Mouse (Mus musculus): ENCODE results near the gene Dock3.

Gene Dock3

GRCm38 (mm10) chr9:107037947-107038346, 193.8 kb downstream of the Dock3 start:
- DNase-seq (ENCODE audit: low spot score in 2 of 2): no peak

GRCm38 (mm10) chr9:107027586-107027985, 204.1 kb downstream of the Dock3 start:
- no peak for DNase-seq (ENCODE audit: low spot score in 2 of 2)

DNA sequence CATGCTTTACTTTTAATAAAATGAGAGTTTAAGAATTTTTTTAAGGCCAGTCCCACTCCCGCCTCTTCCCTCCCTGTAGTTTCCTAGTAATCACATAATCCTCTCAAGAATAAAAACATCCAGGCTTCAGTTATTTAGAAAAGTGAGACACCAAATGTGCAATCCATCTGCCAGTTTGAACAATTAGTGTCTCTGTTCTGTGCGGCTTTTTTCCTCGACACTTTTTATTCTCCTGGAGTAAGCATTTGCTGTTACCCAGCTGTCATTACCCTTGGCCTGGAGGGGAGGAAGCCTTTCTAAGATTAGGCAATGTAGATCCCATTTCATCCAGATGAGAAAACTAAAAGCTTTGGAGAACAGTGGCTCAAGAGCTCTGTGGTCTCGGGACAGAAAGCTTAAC, 221.9 kb downstream of the Dock3 start:
- no peak for DNase-seq (ENCODE audit: low spot score in 2 of 2)

- DNase-seq (ENCODE audit: low spot score in 2 of 2): no peak
Observed at GRCm38 (mm10) chr9:107003187-107003586, 228.5 kb downstream of the Dock3 start.

- DNase-seq (ENCODE audit: low spot score in 2 of 2): no peak
Observed at GRCm38 (mm10) chr9:106970742-106971141, 261.0 kb downstream of the Dock3 start.

GRCm38 (mm10) chr9:106958452-106958851, 273.3 kb downstream of the Dock3 start:
- DNase-seq (ENCODE audit: low spot score in 2 of 2): no peak

DNA sequence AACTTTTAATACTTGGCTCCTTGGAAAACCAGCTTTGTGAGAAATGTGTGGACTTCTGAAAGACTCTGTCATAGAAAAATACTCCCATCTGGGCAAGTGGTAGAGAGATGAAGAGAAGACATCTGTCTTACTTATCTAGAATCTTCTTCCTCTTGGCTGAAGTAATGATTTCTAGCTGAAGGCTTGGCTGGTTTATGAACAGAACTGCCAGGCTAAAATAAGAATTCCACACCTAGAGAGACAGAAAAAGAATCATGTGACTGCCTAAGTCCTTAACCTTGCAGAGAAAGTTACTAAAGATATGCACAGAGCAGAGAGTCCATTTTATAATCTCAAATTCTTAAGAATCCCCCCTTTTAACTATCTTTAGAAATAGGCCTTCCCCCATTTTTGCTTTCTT, 276.2 kb downstream of the Dock3 start:
- DNase-seq (ENCODE audit: low spot score in 2 of 2): no peak

DNA sequence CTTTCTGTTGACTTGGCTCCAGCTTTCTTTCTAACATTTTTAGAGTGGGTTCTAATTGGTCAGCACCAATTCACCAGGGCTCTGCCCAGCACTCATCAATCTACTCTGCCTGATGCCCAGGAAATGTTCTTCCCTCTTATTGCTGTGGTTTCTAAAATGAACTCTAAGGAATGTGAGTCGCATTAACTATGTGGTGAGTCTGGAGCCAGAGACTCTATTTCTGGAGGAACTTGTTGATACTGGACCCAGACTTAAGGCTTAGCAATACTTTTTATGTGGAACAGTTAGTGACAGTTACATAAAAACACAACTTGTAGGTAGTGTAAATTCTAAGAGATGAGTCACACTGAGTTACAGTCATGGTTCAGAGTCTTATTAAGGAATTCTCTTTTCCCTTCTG, 296.7 kb downstream of the Dock3 start:
- no peak for DNase-seq (ENCODE audit: low spot score in 2 of 2)

GRCm38 (mm10) chr9:106914878-106915277, 316.8 kb downstream of the Dock3 start:
- DNase-seq (ENCODE audit: low spot score in 2 of 2): no peak

DNA sequence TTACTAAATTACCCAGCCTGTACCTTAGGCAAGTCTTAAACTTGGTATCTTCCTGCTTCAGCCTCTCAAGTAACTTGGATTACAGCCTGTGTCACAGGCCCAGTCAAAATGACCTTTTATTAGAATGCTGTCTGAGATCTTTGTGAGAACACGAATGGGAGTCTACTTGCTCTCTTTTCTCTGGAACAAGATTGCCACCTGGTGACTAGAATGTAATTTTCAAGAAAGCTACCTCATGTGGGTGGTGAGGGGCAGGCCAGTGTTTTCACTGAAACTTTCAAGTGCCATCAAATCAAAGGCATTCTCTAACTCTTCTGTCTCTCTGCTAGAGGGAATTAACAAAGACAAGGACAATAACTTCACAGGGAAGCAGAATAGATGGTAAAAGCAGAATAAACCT, 317.9 kb downstream of the Dock3 start:
- DNase-seq (ENCODE audit: low spot score in 2 of 2): no peak

DNA sequence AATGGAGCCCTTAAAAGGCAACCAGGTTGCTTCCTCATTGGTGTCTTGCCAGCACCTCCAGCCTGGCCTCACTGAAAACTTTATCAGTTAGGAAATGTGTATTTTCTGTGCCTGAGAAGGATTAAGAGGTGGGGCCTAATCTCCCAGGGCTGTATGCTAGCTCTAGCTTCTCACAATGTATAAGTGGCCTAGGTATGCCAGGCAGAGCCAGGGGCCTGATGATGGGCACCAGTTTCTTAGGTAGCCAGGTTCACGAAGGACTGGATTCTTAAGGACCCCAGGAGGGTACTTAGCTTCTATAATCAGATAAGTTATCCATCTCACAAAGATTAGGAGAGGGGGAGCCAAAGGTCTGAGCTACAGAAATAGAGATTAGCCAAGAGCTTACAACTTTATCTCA, 320.1 kb downstream of the Dock3 start:
- DNase-seq (ENCODE audit: low spot score in 2 of 2): no peak

GRCm38 (mm10) chr9:106908715-106909114, 323.0 kb downstream of the Dock3 start:
- no peak for DNase-seq (ENCODE audit: low spot score in 2 of 2)

DNA sequence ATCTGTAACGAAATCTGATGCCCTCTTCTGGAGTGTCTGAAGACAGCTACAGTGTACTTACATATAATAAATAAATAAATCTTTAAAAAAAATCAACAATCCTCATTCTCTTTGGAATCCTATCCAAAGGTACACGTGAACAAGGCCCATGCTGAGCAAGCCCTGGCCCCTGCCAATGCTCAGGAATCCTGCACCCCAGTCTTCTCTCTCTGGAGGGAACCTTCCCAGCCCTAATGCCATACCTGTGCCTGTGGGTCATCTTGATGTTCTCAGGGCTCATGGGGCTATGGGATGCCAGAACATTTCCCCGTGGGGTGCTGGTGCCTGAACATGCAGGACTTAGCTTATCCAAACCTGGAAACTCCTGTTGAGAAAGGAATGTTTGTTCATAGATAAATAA, 323.5 kb downstream of the Dock3 start:
- no peak for DNase-seq (ENCODE audit: low spot score in 2 of 2)

GRCm38 (mm10) chr9:106906597-106906996, 325.1 kb downstream of the Dock3 start:
- DNase-seq (ENCODE audit: low spot score in 2 of 2): no peak

DNA sequence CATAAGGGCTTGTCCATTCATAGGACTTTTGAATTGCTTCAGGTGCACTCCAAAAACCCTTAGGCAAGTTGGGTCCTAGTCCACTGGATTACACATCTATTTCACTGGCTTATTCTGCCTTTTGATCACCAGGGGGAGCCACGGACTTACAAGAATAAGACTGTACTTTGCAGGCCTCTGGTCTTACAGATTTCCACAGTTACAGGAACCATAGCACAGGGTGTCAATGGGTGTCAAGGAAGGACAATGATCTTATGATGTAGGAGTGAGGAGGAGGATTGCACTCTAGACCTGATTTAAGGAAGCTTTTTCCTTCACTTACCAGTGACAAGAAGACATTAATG, 327.9 kb downstream of the Dock3 start:
- DNase-seq (ENCODE audit: low spot score in 2 of 2): no peak

DNA sequence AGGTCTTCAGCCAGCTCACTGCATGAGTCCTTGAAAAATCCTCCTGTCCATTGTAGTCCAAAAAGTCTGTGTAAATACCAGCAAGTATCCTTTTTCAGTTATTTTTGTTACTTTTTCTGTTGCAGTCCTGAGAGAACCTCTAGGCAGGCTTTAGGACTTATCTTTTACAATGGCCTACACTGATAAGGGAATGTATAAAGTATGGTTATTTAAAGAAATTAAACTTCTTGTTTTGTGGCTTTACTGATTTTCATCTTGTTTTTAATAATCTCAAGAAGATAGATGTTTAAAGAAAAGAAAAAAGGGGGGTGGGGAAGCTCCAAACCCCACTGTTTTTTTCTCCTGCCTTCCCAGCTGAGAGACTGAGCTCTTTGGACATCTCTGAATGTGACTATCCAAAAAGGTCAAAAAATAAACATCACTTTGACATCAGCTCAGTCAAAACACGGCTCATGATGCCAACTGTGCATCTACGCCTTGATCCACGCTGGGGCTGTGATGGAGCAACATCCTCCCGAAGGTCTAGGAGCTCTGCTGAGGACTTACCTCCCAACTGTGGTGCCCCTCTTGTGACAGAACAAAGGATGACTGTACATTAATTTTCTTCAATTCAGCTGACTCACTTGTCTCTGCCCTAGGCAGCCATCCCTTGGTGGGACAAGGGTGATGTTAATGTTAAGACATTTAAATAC, 328.5 kb downstream of the Dock3 start:
- no peak for DNase-seq (ENCODE audit: low spot score in 2 of 2)

- no peak for DNase-seq (ENCODE audit: low spot score in 2 of 2)
Observed at GRCm38 (mm10) chr9:106901596-106901995, 330.1 kb downstream of the Dock3 start.

- no peak for DNase-seq (ENCODE audit: low spot score in 2 of 2)
Observed at GRCm38 (mm10) chr9:106898901-106899300, 332.8 kb downstream of the Dock3 start.

DNA sequence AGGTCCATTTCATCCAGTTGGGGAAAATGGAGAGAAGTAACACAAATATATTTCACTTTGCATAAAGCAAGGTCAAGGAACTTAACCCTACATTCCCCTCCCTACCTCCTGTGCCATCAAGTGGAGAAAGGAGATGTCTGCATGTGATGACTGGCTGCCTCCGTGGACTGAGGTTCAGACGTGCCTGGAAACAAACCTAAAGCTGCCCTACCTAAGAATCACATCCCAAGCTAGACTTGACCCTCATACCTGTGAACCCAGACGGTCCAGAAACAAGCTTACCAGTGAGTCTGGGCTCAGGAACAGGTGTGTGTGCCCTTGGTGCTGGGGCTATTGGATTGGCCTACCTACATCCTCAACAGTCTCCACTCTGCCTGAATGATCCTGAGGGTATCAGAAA, 338.4 kb downstream of the Dock3 start:
- no peak for DNase-seq (ENCODE audit: low spot score in 2 of 2)

- no peak for DNase-seq (ENCODE audit: low spot score in 2 of 2)
Observed at GRCm38 (mm10) chr9:106892552-106892875, 339.2 kb downstream of the Dock3 start.

GRCm38 (mm10) chr9:106891829-106892551, 339.7 kb downstream of the Dock3 start, which contains the start of gene Manf:
Gene Manf (minus strand): TSS chr9:106891979.
- DNase-seq (ENCODE audit: low spot score in 2 of 2): peak; percentile 92

- DNase-seq (ENCODE audit: low spot score in 2 of 2): no peak
Observed at GRCm38 (mm10) chr9:106891341-106891741, 340.4 kb downstream of the Dock3 start.

DNA sequence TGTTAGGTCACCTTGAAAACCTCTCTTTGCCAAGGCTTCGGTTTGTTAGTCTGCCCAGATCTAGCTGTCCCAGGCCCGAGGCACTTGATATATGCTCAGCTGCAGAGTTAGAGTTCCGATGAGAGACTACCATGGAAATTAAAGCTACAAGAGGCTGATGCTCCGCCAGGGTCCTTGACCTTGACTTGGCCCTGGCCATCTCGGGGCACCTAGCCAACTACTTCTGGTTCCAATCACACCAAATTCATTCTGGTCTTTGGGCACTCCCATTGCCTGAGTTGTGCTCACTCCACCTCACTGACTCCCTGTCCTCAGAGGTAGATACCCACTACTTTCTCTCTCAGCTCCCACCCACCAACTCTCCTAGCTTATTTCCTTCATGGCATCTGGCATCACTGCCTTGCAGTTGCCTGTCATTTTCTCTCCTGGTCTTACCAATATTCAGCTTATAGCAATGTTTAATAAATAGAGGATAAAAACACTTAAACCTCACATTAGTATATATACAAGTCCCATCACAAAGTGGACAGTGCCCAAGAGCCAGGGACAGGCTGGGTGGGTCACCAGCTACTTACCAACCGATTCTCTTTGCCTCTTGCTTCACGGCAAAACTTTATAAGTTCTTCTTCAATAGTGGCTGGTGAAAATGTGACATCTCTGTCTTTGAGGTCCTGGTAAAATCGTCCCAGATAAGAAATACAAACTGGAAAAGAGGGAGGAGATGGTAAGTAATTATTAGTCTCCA, 341.0 kb downstream of the Dock3 start:
- no peak for DNase-seq (ENCODE audit: low spot score in 2 of 2)

Data from spleen, postnatal 14 days (tissue).